Mouse (Mus musculus) lung, postnatal 14 days (tissue): Measurements from ENCODE around the gene Mmp23.
"Not testable (repeated sequence)": the region's sequence is repeated elsewhere in the genome, so short reads cannot be mapped to it uniquely, and the experiment has no call there.

Source experiments
- DNase-seq: peaks from one replicate; pipeline ENCODE4 v3.0.0; 2021

Gene Mmp23

DNA sequence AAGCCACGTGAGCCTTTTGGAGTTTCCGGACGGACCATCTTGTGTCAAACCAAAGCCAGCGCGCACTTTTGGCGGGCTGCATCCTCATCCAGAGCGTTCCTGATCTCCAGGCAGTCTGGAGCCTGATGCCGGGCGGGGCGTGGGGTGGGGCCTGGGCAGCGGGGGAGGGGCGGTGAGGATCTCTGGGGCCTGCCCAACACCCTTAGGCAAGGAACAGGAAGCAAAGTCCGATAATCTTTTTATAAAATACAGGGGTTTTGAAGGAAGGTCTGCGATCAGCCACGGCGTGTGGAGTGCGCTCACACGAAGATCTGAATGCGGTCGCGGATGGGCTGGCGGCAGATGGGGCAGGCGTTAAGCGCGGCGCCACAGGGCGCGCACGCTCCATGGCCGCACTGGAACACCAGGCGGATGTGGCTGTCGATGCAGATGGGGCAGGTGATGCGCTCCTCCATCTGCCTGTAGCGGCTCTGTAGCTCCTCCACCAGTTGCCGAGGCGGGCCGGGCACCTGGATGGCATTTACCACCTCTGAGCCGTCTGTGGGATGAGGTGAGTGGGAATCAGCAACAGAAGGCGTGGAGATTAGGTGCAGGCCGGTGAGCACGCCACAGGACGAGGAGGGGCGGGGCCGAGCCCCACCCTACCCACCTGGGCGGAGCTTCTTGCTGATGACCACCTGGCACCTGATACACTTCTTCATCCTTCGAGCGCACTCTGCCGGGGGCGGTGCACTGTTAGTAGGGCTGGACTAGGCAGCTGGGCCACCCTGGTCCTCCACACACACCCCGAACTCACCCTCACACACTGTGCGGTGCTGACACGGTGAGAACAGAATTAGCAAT lies 1.5 kb upstream of the Mmp23 start:
- peak; percentile 62 for DNase-seq

DNA sequence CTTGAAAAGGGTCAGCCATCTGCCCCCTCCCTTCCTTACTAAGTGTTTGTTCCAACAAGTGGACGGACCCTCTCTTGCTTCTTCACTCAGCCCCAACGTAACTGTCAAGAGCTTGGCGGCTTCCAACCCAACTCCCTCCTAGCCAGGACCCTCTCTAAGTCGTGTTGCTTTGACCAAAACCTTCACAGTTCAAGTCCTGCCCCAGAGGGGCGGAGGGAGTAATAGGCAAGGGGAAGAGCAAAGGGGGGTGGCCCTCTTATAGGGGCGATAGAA lies 935 bp upstream of the Mmp23 start:
- no peak for DNase-seq

DNA sequence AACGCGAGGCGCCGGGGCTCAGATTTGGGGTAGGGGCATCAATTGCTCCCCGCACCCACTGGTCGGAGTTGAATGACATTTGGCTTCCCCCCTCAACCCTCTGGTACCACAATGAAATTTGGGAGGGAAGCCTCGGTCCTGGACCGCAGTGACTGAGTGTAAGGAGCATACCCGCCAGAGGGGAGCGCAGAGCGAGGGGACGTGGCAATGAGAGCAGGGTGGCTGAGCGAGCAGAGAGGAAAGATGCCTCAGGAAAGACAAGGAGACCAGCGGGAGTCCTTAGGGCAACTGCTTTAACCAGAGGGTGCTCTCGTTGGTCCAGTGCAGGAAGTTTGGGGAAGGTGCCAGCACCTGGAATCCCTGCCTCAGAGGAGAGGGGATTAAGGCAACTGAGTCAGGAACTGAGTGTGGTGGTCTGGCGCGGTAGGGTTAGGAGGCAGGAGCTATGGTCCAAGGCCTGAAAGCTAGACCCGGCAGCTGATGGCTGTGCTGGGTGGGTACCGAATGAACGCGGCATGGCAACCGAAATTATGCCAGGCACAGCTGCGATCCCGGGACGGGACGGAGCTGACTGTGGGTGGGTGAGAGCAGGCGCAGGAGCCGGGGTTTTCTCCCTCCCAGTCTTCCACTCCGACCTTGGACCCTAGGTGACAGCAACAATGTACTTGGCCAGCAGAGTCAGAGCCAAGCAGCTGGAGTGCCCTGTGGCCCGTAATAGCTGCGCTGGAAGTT lies 433 bp upstream of the Mmp23 start:
- DNase-seq: peak; percentile 28

DNA sequence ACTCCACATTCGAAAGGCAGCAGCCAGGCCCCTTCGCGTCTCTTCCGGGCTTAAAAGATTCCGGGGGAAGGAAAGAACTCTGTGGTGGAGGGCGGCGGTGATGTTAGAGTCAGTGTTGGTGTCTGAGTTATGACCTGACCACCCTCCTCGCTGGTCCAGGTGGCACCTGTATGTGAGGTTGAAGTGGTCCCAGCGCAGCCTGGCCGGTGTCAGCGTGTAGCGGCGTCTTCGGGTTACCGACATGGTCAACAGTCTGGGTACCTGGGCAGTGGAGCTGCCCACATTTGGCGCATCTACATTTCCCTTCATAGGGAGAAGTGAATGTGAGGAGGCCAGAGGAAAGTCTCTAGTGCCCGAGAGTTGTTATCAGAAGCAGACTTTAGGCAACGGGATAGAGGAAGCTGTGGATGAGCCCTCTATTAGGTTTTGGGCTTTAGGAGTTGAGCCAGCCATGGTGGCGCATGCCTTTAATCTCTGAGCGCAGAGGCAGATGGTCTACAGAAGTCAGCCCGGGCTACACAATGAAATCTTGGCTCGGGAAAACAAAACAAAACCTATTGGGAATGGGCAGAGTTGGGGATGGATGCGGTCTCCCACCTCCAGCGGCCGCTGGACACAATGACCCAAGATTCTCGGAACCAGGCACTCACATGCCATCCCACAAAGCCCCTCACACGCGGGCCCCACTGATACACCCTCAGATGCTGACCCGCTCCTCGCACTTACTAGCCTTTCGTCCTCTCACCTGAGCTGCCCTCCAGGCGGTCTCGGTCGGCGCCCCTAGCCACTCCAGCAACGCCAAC lies 700 bp downstream of the Mmp23 start:
- DNase-seq: no peak

DNA sequence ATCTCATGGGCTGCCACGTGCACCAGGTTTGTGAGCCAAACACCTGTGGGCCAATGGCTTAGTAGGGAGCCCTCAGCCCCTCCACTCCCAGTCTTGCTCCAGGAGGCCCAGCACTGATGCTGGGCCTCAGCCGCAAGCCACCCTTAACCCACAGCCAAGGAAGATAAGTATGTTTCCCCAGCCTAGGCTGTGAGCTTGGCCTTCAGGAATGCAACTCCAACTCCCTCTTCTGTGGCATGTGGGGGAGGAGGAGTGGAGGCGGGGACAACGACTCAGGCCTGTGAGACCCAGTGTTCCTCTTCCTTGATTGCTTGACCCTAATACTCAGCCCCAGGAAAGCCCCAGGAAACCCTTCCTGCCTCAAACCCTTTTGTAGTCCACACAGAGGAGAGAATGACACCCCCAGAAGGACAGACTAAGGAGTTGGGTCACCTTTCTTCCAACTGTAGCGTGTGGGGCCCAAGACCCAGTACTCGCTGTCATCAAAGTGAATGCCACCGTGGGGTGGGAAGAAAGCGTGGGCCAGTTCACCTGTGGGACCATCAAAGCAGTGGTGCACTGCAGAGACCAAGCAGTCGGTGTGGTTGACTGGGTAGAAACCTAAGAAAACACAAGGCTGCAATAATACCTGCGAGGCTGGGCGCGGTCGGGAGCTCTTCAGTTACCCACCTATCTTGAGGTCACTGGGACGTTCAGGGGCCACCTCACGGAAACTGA lies 1.5 kb downstream of the Mmp23 start:
- peak; percentile 37 for DNase-seq

DNA sequence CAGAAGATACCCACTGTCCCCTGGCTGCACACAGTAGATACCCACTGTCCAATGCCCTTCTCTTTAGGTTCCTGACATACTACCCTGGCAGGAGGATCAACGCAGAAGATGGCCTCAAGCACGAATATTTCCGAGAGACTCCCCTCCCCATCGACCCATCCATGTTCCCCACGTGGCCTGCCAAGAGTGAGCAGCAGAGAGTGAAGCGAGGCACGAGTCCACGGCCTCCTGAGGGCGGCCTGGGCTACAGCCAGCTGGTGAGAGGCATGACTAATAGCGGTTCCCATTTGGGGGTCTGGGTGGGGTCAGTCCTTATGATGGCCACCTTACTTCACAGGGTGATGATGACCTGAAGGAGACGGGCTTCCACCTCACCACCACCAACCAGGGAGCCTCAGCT lies 3.8 kb downstream of the Mmp23 start:
- no peak for DNase-seq

DNA sequence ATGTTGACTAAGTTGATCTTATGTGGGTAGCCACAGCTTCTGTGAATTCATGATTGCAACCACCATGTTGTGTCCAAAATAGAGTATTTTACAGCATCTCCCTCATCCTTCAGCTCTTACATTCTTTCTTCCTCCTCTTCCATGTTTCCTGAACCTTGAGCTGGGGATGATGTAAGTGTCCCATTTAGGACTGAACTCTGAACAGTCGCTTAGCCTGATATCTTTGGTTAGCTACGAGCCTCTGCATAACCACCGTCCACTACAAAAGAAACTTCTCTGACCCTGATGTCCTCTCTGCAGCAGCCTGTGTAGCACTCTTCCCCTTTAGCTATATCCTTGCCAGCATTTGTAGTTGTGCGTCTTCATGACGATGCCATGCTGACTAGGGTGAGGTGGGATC lies 7.5 kb downstream of the Mmp23 start:
- DNase-seq: no peak

DNA sequence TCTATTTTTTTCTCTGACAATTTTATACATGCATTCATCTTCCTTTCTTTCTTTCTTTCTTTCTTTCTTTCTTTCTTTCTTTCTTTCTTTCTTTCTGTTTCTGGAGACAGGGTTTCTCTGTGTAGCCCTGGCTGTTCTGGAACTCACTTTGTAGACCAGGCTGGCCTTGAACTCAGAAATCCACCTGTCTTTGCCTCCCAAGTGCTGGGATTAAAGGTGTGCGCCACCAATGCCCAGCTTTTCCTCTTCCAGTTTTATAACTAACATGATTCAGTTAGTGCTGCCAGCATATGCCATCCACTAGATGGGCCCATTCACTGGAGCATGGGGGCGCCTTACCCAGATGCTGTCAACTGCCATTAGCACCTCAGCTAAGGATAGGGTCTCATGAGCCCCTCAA lies 7.9 kb downstream of the Mmp23 start, which contains the start of gene Gm10563:
Gene Gm10563, minus strand, starts transcription at position 101 of the 400 bp plus-strand sequence.
- not testable (repeated sequence) for DNase-seq

DNA sequence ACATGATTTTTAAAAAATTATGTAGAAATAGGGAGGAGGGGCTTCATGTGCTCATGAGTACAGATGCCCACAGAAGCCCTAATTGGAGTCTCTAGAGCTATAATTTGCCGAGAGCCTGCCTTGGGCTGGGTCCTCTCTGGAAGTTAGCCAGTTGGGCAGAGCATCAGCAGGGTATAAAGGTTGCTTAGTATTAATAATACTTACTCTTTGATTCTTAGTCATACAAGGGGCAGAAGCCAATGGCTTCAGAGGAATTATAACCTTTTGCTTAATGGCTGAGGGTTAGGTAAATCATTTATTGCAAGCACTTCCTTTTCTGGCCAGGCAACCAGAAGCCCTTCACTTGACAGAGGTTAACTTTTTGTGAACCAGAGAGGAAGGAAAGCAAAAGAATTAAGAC lies 9.7 kb downstream of the Mmp23 start:
- DNase-seq: no peak

DNA sequence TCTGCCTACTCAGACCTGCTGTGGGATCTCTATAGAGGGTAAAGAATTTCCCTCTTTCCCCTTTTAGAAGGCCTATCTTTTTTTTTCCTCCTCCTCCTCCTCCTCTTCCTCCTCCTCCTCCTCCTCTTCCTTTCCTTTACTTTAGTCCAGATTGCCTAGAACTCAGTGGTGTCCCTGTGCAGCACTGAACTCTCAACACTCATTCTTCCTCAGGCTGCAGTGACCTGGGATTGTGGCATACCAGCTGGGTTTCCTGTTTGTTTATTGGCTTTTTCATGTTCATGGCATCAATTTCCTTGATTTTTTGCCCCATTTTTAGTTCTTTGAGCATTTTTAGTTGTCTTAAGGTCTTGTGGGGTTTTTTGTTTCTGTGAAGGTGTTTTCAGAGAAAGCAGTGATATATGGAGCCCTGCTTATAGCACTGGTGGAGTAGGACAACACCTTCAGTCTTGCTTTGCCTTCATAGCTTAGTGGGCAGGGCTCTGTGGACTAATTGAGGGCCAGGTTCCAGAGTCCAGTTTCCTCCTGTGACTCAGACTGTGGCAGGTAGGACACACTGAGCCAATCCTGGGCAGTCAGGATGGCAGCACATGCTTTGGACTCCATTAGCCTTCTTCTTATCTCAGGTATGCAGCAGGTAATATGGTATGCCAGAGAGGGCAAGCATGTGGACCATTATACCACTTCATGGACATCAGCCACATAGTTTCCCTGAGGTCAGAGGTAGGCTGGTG lies 17.3 kb downstream of the Mmp23 start:
- DNase-seq: no peak

DNA sequence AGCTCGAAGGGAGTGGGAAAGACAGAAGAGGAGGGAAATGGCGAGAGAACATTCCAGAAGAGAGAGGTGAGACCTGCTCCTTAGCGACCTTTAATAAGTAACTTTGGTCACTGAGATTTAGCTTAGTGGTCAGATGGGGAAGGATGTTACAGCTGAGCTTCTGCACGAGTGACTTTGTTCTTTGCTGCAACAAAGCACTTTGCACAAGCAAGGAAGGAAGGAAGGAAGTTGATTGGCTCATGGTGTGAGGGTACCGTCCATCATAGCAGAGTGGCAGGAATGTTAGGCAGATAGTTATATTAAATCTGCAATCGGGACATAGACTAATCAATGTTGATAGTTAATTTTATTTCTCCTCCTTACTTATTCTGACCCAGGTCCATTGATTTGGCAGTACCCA lies 22.9 kb downstream of the Mmp23 start:
- no peak for DNase-seq

DNA sequence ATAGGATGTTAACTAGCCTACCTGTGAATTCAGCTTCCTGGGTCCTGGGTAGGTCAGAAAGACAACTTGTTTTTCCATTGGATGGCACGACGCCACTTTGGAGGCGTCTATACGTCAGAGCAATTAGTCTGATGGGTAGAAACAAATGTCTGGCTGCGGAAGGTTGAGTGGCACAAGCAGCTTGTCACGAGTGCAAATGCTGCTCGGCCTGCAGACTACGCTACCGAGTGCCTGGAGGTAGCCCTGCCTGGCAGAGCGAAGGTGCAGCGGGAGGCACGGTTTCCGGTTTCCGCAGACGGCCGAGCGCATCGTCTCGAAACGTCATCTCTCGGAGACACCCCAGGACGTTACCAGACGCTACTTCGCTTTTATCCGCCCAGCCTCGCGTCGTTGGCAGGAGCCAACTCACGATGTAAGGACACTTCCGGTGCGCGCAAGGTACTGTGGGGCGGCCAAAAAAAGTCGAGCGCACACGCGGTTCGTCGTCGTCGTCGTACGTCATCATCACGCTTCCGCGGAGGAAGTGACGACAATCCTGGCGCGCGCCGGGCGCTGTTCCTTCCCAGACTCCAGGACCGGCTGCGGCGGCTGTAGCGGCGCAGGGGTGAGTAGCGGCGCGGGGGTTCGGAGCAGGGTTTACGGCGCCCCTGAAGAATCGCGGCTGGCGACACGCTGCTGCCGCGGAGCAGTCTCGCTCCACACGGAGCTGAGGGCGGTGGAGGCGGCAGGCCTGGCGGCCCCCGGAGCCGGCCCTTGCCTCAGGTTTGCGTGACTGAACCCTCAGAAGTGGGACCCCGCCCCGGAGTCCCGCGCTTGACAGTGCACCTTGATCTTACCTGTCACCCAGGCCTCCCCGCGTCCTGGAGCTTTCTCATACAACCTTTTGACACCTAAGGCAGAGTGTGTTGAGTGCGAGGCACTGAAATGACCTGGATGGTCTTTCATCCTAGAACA lies 28.6 kb downstream of the Mmp23 start, which contains the start of gene Cdk11b:
Gene Cdk11b, plus strand, starts transcription at position 517 of the 954 bp plus-strand sequence.
- DNase-seq: peak; percentile 96

DNA sequence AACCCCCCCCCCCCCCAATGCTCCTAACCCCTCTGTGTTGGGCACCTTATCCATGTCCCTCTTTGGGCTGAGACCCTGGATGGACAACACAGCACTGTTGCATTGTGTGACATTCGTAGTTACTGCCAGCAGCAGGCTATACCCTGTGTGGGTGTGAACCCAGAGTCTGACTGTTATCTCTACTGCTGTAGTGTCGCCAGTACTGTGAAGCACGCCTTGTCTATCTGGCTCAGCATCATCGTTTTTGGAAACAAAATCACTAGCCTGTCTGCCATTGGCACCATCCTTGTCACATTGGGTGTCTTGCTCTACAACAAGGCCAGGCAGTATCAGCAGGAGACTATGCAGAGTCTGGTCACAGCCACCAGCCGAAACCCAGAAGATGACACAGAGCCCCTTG lies 34.9 kb downstream of the Mmp23 start:
- DNase-seq: no peak

DNA sequence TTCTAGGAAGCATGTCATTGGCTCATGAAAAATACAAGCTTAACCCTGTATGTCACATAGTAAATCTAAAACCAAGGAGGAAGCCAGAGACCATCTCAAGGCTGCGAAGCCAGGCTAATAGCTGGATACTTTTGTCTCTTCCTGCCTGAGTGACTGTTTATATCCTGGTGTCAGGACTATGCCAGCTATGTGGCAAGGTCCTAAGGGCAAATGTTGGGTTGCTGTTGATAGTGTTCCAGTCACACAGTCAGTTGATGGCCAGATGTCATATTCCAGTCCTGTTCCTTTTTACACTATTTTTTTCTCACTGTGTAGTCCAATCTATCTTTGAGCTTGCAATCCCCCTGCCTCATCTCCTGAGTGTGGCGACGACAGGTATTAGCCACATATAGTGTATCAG lies 39.9 kb downstream of the Mmp23 start:
- DNase-seq: no peak

DNA sequence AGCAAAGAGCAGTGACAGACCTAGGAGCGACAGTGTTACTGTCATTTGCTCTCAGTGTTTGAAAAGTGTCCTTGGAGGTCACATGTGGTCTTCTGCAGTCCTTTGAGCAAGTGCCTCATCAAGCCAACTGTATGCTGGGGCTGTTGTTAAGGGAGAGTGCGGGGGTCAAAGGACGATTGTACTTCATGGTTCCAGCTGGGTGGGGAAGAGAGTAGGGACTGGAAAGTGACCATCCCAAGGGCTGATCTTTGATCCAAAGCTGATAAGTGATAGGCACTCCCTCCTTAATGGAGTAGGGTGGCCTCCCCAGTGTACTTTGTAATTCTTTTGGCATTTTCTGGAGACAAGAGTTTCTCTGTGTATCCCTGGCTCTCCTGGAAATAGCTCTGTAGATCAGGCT lies 41.3 kb downstream of the Mmp23 start:
- no peak for DNase-seq

DNA sequence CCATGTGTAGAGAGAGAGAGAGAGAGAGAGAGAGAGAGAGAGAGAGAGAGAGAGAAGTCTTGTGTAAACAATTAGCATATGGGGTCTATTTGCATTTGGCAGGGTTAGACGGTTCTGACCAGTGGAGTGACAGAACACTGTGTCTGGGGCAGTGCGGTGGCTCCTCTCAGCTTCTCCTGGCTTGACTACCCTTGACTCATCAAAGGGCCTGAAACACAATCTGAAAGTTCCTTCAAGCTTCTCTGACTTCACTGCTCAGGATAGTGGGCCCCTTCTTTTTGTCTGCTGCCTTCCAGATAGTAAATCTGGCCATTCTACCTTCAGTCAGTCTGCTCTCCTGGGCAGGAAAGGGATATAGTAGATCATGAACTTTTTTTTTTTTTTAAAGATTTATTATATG lies 46.4 kb downstream of the Mmp23 start:
- no peak for DNase-seq

DNA sequence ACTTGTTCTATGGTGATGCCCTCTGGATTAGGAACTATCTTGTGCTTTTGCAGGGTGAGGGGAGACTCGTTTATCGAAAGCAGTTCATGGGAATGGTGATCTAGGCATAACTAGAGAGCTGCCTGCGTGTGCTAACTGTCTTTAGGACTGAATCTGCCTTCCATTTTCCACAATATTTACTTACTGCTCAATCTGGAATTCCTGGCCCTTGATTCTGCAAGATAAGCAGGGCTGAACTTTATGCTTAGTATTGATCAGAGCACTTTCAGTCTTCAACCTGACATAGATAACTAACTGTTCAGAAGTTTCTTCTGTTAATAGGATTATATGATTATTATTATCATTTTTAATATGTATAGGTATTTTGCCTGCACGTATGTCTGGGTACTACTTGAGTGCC lies 48.1 kb downstream of the Mmp23 start:
- no peak for DNase-seq

DNA sequence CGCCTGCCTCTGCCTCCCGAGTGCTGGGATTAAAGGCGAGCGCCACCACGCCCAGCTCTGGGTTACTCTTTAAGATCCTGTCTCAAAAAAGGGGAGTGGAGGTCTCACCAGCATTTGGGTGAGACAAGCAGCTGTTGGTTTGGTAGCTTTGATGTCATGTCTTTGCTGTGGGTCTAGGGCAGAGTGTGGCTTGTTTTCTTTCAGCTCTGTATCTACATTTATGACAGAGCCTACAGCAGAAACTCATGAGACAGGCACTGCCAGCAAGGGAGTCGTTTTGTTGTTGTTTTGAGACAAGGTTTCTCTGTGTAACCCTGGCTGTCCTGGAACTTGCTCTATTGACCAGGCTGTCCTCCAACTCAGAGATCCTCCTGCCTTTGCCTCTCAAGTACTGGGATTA lies 49.4 kb downstream of the Mmp23 start:
- DNase-seq: no peak

DNA sequence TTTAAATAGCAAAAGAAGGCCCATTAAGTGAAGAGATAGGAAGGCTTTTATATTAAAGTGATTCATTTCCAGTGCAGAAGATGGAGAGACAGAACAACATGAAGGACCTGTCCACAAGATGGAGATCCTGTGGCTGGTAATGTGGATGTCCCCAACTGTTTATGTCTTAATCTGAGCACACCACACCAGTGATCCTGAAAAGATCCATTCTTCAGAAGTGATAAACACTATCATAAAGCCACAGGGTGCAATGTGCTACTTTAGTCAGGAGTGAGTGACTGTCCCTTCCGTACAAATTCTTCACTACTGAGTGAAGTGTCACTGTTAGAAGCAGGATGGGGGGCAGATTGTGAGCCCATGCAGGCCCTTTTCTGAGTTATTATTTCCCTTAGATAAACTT lies 50.4 kb downstream of the Mmp23 start:
- no peak for DNase-seq

DNA sequence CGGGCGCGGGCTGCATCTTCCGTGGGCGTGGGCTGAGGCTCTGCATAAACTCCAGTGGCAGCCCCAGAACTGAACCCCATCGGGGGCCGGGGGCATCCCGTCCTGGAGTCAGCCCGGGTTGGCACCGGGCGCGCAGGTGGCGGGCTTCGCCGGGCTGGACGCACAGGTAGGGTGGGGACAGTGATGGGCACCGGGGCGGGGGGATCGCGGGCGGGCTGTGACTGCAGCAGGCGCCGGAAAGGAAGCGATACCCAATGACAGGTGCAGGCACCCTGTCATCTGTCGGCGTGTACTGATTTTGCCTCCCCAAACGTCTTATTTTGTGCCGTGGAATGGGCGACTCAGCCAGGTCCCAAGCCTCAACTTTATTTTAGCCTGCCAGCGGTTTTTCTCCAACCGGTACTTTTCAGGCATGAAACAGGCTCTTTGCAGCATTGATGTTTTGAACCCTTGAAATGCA lies 51.2 kb downstream of the Mmp23 start:
- no peak for DNase-seq
